Mouse (Mus musculus) MEL (cell line): ENCODE data around the gene Pkdcc. TPM values are rescaled to one million over a fixed set of nuclear protein-coding genes. Genes with fewer than 3 reads are reported as not detected.

ENCODE experiments used
- DNase-seq: peaks from one replicate; pipeline ENCODE4 v3.0.0; 2011; ENCODE audit warnings: low read depth, low spot score
- H3K27ac ChIP-seq: 2 replicates; pipeline ENCODE4 v1.5.1; 2012; ENCODE audit warnings: low read depth, mild to moderate bottlenecking, control low read depth, low read length, moderate library complexity; ENCODE audit not compliant: control insufficient read depth
- H3K27me3 ChIP-seq, 2 experiments: fragments of 150-350 bp in 1 of 2; sonication (generic) in 1 of 2; 2 replicates each; pipeline ENCODE4 v1.6.1; 2012; ENCODE audit warnings: low read length in 2 of 2, mild to moderate bottlenecking in 2 of 2, improper control_type of control experiment in 1 of 2, moderate library complexity in 1 of 2; ENCODE audit not compliant: insufficient read depth in 2 of 2, control insufficient read depth in 1 of 2
- H3K36me3 ChIP-seq, 2 experiments: 2 replicates each; pipeline ENCODE4 v1.6.1; 2012 to 2014; ENCODE audit warnings: low read length in 2 of 2, improper control_type of control experiment in 1 of 2, inconsistent platforms in 1 of 2, mild to moderate bottlenecking in 1 of 2; ENCODE audit not compliant: insufficient read depth in 2 of 2, control insufficient read depth in 1 of 2
- H3K4me1 ChIP-seq, 2 experiments: fragments of 150-350 bp in 1 of 2; sonication (generic) in 1 of 2; 2 replicates each; pipeline ENCODE4 v1.6.1; 2012; ENCODE audit warnings: low read length in 2 of 2, improper control_type of control experiment in 1 of 2, mild to moderate bottlenecking in 1 of 2; ENCODE audit not compliant: insufficient read depth in 2 of 2, control insufficient read depth in 1 of 2
- H3K4me3 ChIP-seq, 2 experiments: fragments of 150-350 bp in 1 of 2; sonication (generic) in 1 of 2; 2 replicates each; pipeline ENCODE4 v1.5.1; 2012; ENCODE audit warnings: low read depth in 2 of 2, low read length in 2 of 2, mild to moderate bottlenecking in 2 of 2, moderate library complexity in 2 of 2, control low read depth in 1 of 2, improper control_type of control experiment in 1 of 2; ENCODE audit not compliant: control insufficient read depth in 1 of 2, insufficient read depth in 1 of 2
- H3K79me2 ChIP-seq: 2 replicates; pipeline ENCODE4 v1.6.1; 2012; ENCODE audit warnings: mild to moderate bottlenecking, low read length, moderate library complexity; ENCODE audit not compliant: control insufficient read depth, poor library complexity, insufficient read depth
- H3K9ac ChIP-seq: 2 replicates; pipeline ENCODE4 v1.6.1; 2012; ENCODE audit warnings: low read depth, mild to moderate bottlenecking, control low read depth, low read length, moderate library complexity; ENCODE audit not compliant: control insufficient read depth, poor library complexity, severe bottlenecking
- H3K9me3 ChIP-seq: fragments of 150-350 bp; sonication (generic); replicated peaks from 2 replicates; pipeline ENCODE4 v1.6.1; 2012; ENCODE audit warnings: mild to moderate bottlenecking, low read length, improper control_type of control experiment, moderate library complexity; ENCODE audit not compliant: insufficient read depth
- BHLHE40 ChIP-seq: IDR thresholded peaks from 2 replicates; pipeline ENCODE4 v1.6.1; 2012; ENCODE audit warnings: low read depth, mild to moderate bottlenecking, inconsistent platforms, low read length, improper control_type of control experiment, borderline replicate concordance
- EP300 ChIP-seq, 2 experiments: IDR thresholded peaks; 2 replicates each; pipeline ENCODE4 v1.6.1; 2011; ENCODE audit warnings: improper control_type of control experiment in 2 of 2, low read length in 2 of 2, low read depth in 1 of 2, mild to moderate bottlenecking in 1 of 2
- GABPA ChIP-seq: IDR thresholded peaks from 2 replicates; pipeline ENCODE4 v1.6.1; 2012; ENCODE audit warnings: low read depth, mild to moderate bottlenecking, inconsistent platforms, low read length, improper control_type of control experiment, moderate library complexity
- GATA1 ChIP-seq: IDR thresholded peaks from 2 replicates; pipeline ENCODE4 v1.6.1; 2011; ENCODE audit warnings: low read depth, low read length, improper control_type of control experiment
- KAT2A ChIP-seq: conservative IDR thresholded peaks from 2 replicates; pipeline ENCODE4 v1.6.1; 2012; ENCODE audit warnings: low read depth, low read length, improper control_type of control experiment, inconsistent platforms
- MAZ ChIP-seq: IDR thresholded peaks from 2 replicates; pipeline ENCODE4 v1.6.1; 2012; ENCODE audit warnings: low read depth, mild to moderate bottlenecking, inconsistent platforms, low read length, improper control_type of control experiment
- MXI1 ChIP-seq: IDR thresholded peaks from 2 replicates; pipeline ENCODE4 v1.6.1; 2011; ENCODE audit warnings: mild to moderate bottlenecking, low read depth, low read length, improper control_type of control experiment
- MYB ChIP-seq: IDR thresholded peaks from 2 replicates; pipeline ENCODE4 v1.6.1; 2011; ENCODE audit warnings: mild to moderate bottlenecking, low read depth, low read length, improper control_type of control experiment
- NELFE ChIP-seq: IDR thresholded peaks from 2 replicates; pipeline ENCODE4 v1.6.1; 2011; ENCODE audit warnings: low read depth, low read length, improper control_type of control experiment
- POLR2A ChIP-seq, 2 experiments: IDR thresholded peaks; 2 replicates each; pipeline ENCODE4 v1.6.1; 2011 to 2012; ENCODE audit warnings: low read length in 2 of 2, mild to moderate bottlenecking in 2 of 2, control low read depth in 1 of 2, improper control_type of control experiment in 1 of 2, low read depth in 1 of 2, moderate library complexity in 1 of 2; ENCODE audit not compliant: control insufficient read depth in 1 of 2, insufficient read depth in 1 of 2, poor library complexity in 1 of 2
- RAD21 ChIP-seq: IDR thresholded peaks from 2 replicates; pipeline ENCODE4 v1.6.1; 2011; ENCODE audit warnings: mild to moderate bottlenecking, low read depth, low read length, improper control_type of control experiment
- RCOR1 ChIP-seq: IDR thresholded peaks from 2 replicates; pipeline ENCODE4 v1.6.1; 2012; ENCODE audit warnings: low read depth, mild to moderate bottlenecking, inconsistent platforms, low read length, improper control_type of control experiment
- SIN3A ChIP-seq: IDR thresholded peaks from 2 replicates; pipeline ENCODE4 v1.6.1; 2012; ENCODE audit warnings: low read length, improper control_type of control experiment, inconsistent platforms
- TBP ChIP-seq: IDR thresholded peaks from 2 replicates; pipeline ENCODE4 v1.8.0; 2011; ENCODE audit warnings: low read depth, low read length, improper control_type of control experiment
- USF2 ChIP-seq, 2 experiments: IDR thresholded peaks; 2 replicates each; pipeline ENCODE4 v1.6.1; 2011 to 2012; ENCODE audit warnings: improper control_type of control experiment in 2 of 2, low read length in 2 of 2, borderline replicate concordance in 1 of 2, inconsistent platforms in 1 of 2, low read depth in 1 of 2, mild to moderate bottlenecking in 1 of 2; ENCODE audit not compliant: insufficient read depth in 1 of 2
- ZKSCAN1 ChIP-seq: IDR thresholded peaks from 2 replicates; pipeline ENCODE4 v1.6.1; 2012; ENCODE audit warnings: low read depth, mild to moderate bottlenecking, inconsistent platforms, low read length, improper control_type of control experiment, moderate library complexity
- polyA plus RNA-seq, 2 experiments: library from polyadenylated mRNA; stranded (reverse) in 1 of 2; unstranded in 1 of 2; fragments of >175 nt in 1 of 2; fragments of >200 nt in 1 of 2; gene quantifications; 2 replicates each; pipeline versions ENCODE4 v1.2.1 to v1.2.4; 2012; ENCODE audit warnings: low replicate concordance in 2 of 2, low read depth in 1 of 2; ENCODE audit not compliant: insufficient read length in 2 of 2, insufficient read depth in 1 of 2, missing spikeins in 1 of 2
- total RNA-seq: library from RNA; depleted of rRNA; stranded (reverse); fragments of 300-350 nt; gene quantifications from 2 replicates; pipeline ENCODE4 v1.2.3, GENCODE M21; 2012

Pkdcc gene
- total and polyA plus RNA-seq, 3 experiments, result not detected

DNA sequence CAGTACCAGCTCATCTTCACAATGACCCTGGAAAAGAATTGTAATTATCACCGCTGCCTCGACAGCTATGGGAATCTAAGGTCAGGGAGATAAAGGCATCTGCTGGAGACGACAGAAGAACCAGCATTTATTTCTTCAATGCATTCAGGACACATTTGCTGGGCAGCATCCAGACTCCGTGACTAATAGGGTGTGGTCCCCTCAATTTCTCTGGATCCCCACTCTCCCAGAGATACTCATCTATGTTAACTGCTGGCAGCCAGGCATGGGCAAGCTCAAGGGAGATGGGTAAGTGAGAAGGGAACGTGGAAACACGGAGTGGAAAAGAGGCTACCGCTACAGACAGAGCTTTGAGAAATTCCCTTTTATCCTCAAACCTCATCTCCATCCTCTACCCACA lies 34.0 kb upstream of the Pkdcc start:
- no peaks in the 10 kb centered on the region for H3K9me3 ChIP-seq
- no peaks in the 10 kb centered on the region for H3K79me2 ChIP-seq
- no peak overlapping the region for H3K9ac ChIP-seq
- no peak for DNase-seq
- no peak overlapping the region for H3K4me3 ChIP-seq
- no peaks in the 10 kb centered on the region for H3K4me1 ChIP-seq
- no peak overlapping the region for H3K27ac ChIP-seq
- H3K36me3 ChIP-seq, result no peaks in the 10 kb centered on the region
- TF ChIP-seq GATA1 (no peak), SIN3A (no peak), TBP (no peak), MYB (no peak), RAD21 (no peak), NELFE (no peak)
- TF ChIP-seq, all 39 proteins: peak for 0
- H3K27me3 ChIP-seq, result peaks cover 0 to 2% of the 10 kb centered on the region in 2 experiments; a peak in 1 of 4 replicates

GRCm38 (mm10) chr17:83181592-83181991 lies 33.5 kb upstream of the Pkdcc start:
- TF ChIP-seq BHLHE40, result no peak
- no peak for TF ChIP-seq GABPA
- no peak for TF ChIP-seq MAZ
- TF ChIP-seq MXI1, result no peak
- no peak for TF ChIP-seq USF2 (IDR thresholded peaks at IDR 0.05; ENCODE audit: borderline replicate concordance in 1 of 2, insufficient read depth in 1 of 2, low read depth in 1 of 2, low read length in 2 of 2)
- TF ChIP-seq SIN3A, result no peak
- no peak for TF ChIP-seq POLR2A (IDR thresholded peaks at IDR 0.05; ENCODE audit: control insufficient read depth in 1 of 2, insufficient read depth in 1 of 2, low read depth in 1 of 2, low read length in 2 of 2, poor library complexity in 1 of 2)
- TF ChIP-seq EP300 (IDR thresholded peaks at IDR 0.05; ENCODE audit: low read depth in 1 of 2, low read length in 2 of 2), result no peak
- TF ChIP-seq ZKSCAN1, result no peak
- TF ChIP-seq KAT2A, result no peak
- Histone ChIP-seq H3K36me3 (no peaks in the 10 kb centered on the region), H3K9ac (no peak overlapping the region), H3K27ac (no peak overlapping the region), H3K27me3 (peaks cover 0 to 2% of the 10 kb centered on the region in 2 experiments; a peak in 1 of 4 replicates), H3K4me3 (no peak overlapping the region), H3K9me3 (no peaks in the 10 kb centered on the region), H3K79me2 (no peaks in the 10 kb centered on the region), H3K4me1 (no peaks in the 10 kb centered on the region)
- DNase-seq, result no peak

GRCm38 (mm10) chr17:83182061-83182664 lies 32.9 kb upstream of the Pkdcc start:
- Histone ChIP-seq H3K9ac (no peak overlapping the region), H3K79me2 (no peaks in the 10 kb centered on the region), H3K4me1 (no peaks in the 10 kb centered on the region)
- TF ChIP-seq USF2 (IDR thresholded peaks at IDR 0.05; ENCODE audit: borderline replicate concordance in 1 of 2, insufficient read depth in 1 of 2, low read depth in 1 of 2, low read length in 2 of 2) (no peak), TBP (no peak), RCOR1 (no peak)
- TF ChIP-seq, all 39 proteins: peak for 0
- no peak for DNase-seq
- Histone ChIP-seq H3K27ac (no peak overlapping the region), H3K4me3 (no peak overlapping the region), H3K27me3 (peaks cover 0 to 2% of the 10 kb centered on the region in 2 experiments; a peak in 2 of 4 replicates), H3K9me3 (no peaks in the 10 kb centered on the region), H3K36me3 (no peaks in the 10 kb centered on the region)
